Mouse (Mus musculus) embryonic fibroblast, embryonic 13.5 days (primary cell): ENCODE data around the gene Agbl4.

Experiments
- CTCF ChIP-seq: IDR thresholded peaks from 2 replicates; pipeline ENCODE4 v1.5.1; 2011; ENCODE audit warnings: mild to moderate bottlenecking, control low read depth, low read length, moderate library complexity, borderline replicate concordance; ENCODE audit not compliant: insufficient read depth
- POLR2A ChIP-seq: IDR thresholded peaks from 2 replicates; pipeline ENCODE4 v1.6.1; 2011; ENCODE audit warnings: low read depth, mild to moderate bottlenecking, control low read depth, low read length, moderate library complexity

- TF ChIP-seq POLR2A (no peak), CTCF (no peak)
These were observed 604.2 kb downstream of the Agbl4 start for GRCm38 (mm10) chr4:111001641-111002040.
